Mouse (Mus musculus): Measurements from ENCODE around the gene Olfr1395.
A peak's percentile ranks its signal among the peaks of the same experiment; 100 is the strongest.

Olfr1395 gene

GRCm38 (mm10) chr11:49141974-49142373, at the start of gene Olfr1395:
Olfr1395 (plus strand) TSS chr11:49142274.
- DNase-seq (ENCODE audit: low spot score): no peak

DNA sequence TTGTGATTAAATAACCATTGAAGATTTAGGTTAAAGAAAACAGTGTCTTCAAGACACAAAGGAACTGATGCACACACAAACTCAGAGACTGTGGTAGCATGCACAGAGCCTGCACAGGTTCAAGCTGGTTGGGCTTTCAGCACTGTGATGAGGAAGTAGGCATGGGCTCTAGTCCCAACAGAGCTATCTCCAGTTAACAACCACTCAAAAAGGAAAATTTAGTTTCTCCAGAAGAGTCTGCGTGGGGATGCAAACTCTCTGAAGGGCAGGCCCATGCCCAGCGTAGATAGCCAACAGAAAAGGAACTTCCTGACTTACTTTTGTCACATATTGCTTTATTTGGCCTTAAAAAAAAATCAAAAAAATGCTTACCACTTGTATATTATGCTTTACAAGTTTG, 49.3 kb upstream of the Olfr1395 start:
- no peak for DNase-seq (ENCODE audit: low spot score)

DNA sequence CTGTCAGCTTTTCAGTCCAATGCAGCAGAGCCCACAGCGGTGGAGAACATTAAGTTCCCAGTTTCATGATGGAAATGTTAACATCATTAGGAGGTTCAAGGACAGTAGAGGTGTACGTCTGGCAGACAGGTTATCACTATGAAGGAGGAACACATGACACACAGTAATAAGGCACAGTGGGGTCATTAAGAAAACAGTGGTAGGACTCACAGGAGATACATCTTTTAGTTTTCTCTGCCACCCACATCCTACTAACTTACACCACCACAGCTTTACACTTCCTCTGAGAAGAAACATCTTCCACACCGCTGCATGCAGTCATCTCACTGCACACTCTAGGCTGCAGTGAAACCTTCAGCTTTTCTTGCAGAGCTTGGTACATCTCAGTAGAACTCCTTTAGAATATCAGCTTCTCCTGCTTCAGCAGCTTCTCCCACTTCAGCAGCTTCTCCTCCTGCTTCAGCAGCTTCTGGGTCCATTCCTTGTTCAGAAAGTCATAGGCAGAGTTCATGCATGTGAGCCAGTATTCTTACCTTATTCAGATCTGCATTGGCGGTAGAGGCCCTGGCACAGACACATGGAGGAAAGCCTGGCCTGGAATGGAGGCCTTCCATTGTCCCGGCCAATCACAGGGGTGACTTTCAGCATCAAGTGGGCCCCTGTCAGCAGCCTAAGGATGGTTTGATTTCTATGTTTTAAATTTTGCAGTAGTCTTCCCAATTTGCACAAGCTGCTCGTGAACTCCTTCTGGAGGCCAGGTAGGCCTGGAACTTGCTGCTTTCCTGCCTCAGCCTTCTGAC, 48.0 kb upstream of the Olfr1395 start:
- DNase-seq (ENCODE audit: low spot score): no peak

- no peak for DNase-seq (ENCODE audit: low spot score)
These were observed 46.7 kb upstream of the Olfr1395 start for GRCm38 (mm10) chr11:49095367-49095766.

- no peak for DNase-seq (ENCODE audit: low spot score)
These were observed 41.7 kb upstream of the Olfr1395 start for GRCm38 (mm10) chr11:49100409-49100808.

- no peak for DNase-seq (ENCODE audit: low spot score)
These were observed 40.6 kb upstream of the Olfr1395 start for GRCm38 (mm10) chr11:49101500-49101899.

DNA sequence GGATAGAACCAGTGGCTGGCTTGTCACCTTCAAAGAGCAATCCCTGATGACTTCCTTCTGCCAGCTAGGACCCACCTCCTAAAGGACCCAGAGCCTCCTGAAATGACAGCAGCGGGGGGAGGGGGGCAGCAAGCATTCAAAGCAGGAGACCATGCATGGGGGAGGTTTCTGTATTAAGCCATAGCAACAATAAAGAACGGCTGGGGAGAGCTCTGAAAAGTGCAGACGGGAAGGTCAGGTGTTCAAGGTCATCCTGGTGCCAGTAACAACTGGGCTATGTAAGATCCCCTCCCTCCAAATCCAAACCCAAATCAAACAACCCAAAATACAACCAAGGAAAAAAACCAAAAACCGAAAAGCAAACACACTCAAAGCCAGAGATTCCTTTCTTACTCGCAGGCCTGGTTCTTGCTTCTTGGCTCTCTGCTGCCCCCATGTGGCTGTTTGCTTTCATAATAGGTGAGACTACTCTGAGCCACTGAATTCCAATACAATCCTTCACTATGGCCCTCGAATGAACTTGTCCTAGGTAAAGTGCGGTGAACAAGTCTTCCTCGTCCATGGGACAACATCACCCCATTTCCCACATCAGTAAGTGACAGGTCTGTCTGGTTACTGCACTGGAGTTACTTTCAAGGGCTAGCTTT, 38.9 kb upstream of the Olfr1395 start:
- DNase-seq (ENCODE audit: low spot score): peak; percentile 88

DNA sequence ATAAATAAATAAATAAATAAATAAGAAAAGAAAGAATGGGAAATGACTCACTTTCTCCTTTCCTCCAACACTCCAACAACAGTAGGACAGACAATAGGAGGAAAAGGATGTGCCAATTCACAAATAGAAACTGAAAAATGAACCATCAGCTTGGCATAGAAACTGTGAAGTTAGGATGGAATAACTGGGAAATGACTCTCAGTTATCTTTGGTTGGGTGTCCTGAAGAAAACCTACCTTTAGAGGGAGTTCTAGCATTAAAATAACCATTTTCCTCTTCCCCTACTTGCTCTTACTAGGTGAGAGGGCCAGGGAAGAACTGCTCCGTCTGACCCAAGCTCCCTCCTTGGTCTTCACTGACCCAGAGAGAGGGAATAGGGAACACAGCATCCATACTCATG, 36.3 kb upstream of the Olfr1395 start:
- DNase-seq (ENCODE audit: low spot score): no peak

DNA sequence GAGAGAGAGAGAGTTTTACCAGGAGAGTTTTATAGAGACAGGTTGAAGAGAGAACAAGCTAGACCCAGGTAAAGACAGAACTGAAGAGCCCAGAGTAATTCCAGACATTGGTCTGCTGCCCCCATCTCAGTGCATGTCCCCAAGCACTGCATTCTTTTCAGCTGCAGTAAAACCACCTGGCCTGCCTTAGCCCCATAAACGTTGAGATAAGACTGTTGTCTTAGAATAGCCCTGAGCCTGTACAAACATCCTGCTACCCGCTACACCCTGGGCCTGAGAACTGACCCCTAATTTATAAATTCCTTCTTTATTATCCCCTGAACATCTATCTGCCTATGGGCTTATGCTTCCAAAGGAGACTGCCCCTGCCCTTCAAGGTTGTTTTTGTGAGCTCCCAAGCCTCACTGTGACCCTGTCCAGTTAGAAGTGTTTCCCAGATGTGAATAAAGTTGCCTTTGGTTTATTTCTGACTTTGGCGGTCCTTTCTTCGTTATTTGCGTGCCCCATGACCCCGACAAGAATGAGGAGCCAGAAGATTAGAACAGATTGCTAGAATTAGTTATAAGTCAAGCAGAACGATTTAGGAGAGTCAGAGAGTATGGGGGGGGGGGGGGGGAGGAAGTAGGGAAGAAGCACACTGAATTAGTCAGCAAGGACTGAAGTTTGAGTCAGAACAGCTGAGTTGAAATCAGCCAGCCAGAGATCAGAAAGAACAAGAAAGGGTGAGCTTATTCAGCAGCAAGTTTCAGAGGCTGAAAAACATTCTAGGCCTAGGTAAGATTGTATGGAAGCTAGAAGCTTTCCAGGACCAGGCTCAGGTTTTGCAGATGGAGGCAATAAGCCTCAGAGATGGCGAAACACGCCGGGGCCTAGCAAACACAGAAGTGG, 34.2 kb upstream of the Olfr1395 start:
- no peak for DNase-seq (ENCODE audit: low spot score)

DNA sequence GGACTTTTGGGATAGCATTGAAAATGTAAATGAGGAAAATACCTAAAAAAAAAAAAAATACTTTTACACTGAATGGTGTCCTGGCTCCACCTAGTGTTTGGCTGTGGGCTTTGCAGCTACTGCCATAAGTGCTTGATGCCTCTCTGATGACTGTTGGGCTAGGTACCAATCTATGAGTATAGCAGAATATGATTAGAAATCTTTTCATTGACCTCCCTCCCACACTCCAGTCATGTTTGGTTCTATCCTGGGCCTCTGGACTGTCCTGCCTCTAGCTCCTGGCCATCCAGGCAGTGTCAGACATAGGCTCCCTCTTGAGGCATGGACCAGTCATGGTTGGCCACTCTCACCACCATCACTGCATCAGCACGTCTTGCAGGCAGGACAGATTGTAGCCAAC, 33.2 kb upstream of the Olfr1395 start:
- DNase-seq (ENCODE audit: low spot score): peak; percentile 60

DNA sequence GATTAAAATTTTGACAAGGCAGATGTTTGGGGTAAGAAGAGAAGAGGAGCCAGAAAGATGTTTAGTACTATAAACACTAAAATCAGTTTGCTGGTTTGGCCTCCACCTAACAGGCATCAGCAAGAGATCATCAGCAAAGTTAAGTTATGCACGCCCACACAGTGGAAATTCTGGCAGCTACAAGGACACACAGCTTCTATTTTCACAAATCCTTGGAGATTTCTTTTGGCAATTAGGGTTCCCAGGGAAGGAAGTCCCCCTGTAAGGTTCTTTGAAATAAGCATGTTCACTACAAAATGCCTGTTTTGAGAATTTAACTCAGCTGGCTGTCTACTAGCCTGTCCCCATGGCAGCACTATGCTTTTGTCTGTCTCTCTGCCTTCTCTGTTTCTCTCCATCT, 31.1 kb upstream of the Olfr1395 start:
- no peak for DNase-seq (ENCODE audit: low spot score)

- no peak for DNase-seq (ENCODE audit: low spot score)
These were observed 29.4 kb upstream of the Olfr1395 start for GRCm38 (mm10) chr11:49112624-49113219.

DNA sequence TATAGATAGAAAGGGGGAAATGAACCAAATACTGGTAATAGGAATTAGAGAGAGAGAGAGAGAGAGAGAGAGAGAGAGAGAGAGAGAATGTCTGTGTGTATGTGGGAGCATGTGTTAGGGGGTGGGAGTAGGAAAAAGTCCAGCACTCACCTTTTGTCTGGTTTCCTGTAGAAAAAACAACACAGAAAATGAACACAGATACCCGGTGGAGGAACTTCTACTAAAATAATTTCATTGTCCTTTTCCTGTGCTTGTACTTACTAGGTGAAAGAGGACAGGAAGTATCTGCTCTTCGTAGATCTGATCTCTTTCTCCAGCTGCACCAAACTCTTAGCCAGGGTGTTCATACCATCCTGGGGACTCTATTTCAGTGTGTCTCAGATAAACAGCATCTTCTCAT, 27.9 kb upstream of the Olfr1395 start:
- no peak for DNase-seq (ENCODE audit: low spot score)

- DNase-seq (ENCODE audit: low spot score): no peak
These were observed 27.3 kb upstream of the Olfr1395 start, which contains the start of gene Olfr1396 for GRCm38 (mm10) chr11:49114774-49115173. Olfr1396 (minus strand) TSS chr11:49114874.

GRCm38 (mm10) chr11:49119635-49120034, 22.4 kb upstream of the Olfr1395 start:
- no peak for DNase-seq (ENCODE audit: low spot score)

DNA sequence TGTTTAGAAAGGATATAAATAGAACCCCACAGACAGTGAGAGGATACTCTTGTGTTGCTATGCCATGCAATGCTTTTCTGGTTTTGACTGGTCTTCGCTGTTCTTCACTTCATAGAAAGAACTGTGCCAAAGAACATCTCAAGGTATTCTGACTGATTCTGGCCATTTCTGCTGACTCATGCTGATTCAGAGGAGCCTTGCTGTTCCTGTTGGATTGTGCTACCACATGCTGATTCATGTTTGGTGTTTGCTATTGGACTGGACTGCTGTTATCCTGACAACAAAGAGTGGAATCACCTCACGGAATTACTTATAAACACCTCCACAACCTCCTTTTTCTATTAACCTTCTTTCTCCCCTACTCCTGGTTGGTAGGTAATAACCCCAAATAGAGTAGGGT, 17.9 kb upstream of the Olfr1395 start:
- no peak for DNase-seq (ENCODE audit: low spot score)

GRCm38 (mm10) chr11:49154077-49154476, 12.0 kb downstream of the Olfr1395 start, which contains the start of gene Olfr1394:
Olfr1394 (plus strand) TSS chr11:49154377.
- no peak for DNase-seq (ENCODE audit: low spot score)

DNA sequence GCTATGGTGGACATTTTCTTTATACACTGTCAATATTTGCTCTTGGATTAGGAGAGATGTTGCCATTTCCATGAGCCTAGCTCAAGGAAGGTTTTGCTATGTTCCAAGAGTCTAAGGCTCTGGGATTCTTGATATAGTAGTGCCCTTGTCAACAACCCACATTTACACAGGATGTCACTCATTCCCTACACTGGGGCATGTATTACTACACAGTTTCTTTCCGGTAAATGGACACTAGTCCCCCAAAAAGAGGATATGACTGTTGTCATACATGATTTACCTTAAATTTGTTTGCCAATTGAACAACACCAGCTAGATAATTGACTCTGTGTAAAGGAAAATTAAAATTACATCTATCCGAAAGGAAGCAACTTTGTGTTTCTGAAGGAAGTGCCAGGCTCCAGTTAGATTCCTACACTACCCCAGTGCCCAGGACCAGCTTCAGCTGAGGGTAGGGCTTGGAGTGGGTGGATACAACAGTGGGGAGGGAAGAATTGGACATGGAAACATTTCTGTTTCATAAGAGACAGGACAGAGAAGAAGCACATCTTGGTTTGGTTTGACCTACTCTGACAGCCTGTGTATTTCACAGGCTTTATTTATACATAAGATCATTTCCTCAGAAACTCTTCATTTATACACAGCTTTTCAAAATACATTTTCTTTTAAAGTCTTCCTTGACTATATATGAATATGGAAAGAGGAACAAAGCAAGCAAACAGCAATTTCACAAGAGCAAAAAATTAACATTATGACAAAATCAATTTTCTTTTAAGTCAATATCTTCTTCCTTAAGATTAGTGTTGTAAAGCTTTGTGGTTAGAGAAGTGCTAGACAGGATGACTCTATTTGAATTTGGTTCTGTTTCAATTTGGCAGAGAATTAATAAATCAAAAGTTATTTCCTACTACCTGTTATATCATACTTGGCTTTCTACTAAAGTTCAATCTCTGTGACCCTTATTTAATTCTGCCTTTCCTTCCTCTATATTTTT, 15.0 kb downstream of the Olfr1395 start:
- DNase-seq (ENCODE audit: low spot score): no peak

DNA sequence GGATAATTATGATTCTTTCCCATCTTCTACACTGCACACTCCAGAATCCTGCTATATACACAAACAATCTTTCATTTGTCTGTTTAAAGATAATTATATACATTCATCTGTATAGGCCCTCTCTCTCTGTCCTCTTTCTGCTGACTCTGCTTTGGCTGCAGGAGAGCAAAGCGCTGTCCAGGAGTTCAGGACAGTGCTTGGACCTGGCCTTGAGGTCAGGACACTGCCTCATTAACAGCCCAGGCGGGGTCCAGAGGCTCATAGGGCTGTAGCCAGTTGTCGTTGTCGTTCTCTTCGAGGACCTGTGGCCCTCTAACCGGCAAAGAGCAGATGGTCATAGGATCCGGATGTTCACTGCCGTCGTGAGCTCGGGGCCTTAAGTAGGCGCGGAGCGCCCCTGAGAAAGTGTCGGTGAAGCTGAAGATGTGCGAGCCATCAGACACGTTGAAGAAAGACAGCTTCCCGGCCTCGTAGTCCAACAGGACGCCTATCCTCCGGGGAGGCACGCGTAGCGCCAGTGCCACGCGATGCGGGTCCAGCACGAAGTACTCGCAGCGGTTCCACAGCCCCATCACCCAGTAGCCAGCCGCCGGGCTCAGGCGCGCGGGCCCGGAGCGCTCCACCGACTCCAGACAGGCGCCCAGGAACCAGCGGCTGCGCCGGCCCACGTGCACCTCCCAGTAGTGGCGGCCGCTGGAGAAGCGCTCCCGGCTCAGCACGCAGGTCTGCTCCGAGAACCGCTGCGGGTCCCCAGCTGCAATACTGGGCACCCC, 27.0 kb downstream of the Olfr1395 start:
- peak; percentile 31 for DNase-seq (ENCODE audit: low spot score)

DNA sequence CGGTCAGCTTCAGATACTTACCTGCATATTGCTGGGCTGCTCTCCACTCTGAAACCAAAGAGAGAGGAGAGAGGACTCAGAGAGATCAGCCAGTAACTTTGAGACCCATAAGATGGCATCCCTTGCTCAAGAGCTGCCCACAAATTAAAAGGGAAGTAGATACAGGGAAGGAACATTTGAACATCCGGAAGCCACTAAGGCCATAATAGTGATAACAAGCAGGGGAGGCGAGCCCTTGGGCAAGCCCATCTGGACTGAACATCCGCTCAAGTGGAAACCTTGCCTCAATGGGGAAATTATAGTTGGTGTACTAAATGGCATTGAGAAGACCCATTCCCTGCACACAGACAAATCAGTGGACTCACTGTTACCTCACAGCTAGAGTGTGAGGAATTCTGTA, 28.5 kb downstream of the Olfr1395 start:
- DNase-seq (ENCODE audit: low spot score): no peak
